Mouse (Mus musculus) intestine, embryonic 15.5 days (tissue): ENCODE measurements around the gene Plcb2. TPM values are rescaled to one million over a fixed set of nuclear protein-coding genes. Genes with fewer than 3 reads are reported as not detected.

Experiments
- ATAC-seq: fragments of 200-750 bp; cut with Nextera tagmentation; 2 replicates; pipeline ENCODE4 v1.8.0; 2017; ENCODE audit warnings: moderate TSS enrichment, moderate library complexity
- H3K27ac ChIP-seq: fragments of 300-500 bp; sonication (generic); 2 replicates; pipeline ENCODE4 v1.5.1; 2015; ENCODE audit warnings: mild to moderate bottlenecking, inconsistent platforms
- H3K27me3 ChIP-seq: fragments of 300-500 bp; sonication (generic); replicated peaks from 2 replicates; pipeline ENCODE4 v1.6.1; 2015; ENCODE audit warnings: inconsistent platforms
- H3K36me3 ChIP-seq: fragments of 300-500 bp; sonication (generic); 2 replicates; pipeline ENCODE4 v1.6.1; 2015; ENCODE audit warnings: inconsistent platforms
- H3K4me1 ChIP-seq: fragments of 300-500 bp; sonication (generic); replicated peaks from 2 replicates; pipeline ENCODE4 v1.6.1; 2015; ENCODE audit warnings: inconsistent platforms
- H3K4me2 ChIP-seq: fragments of 300-500 bp; sonication (generic); replicated peaks from 2 replicates; pipeline ENCODE4 v1.6.1; 2015; ENCODE audit warnings: mild to moderate bottlenecking, inconsistent platforms
- H3K4me3 ChIP-seq: fragments of 300-500 bp; sonication (generic); replicated peaks from 2 replicates; pipeline ENCODE4 v1.5.1; 2015; ENCODE audit warnings: inconsistent platforms
- H3K9ac ChIP-seq: fragments of 300-500 bp; sonication (generic); 2 replicates; pipeline ENCODE4 v1.6.1; 2015; ENCODE audit warnings: inconsistent platforms
- H3K9me3 ChIP-seq: fragments of 300-500 bp; sonication (generic); 2 replicates; pipeline ENCODE4 v1.6.1; 2016; ENCODE audit warnings: inconsistent platforms
- WGBS: fragments of 180-500 bp; shearing (Covaris S2); methylation state at CpG from one replicate; pipeline ENCODE4 v1.1.7; 2015; 5-methylcytosine and 5-hydroxymethylcytosine counted together
- polyA plus RNA-seq: library from polyadenylated mRNA; unstranded; fragments of >200 nt; fragmentation: Nextera tagmentation; extraction: Ambion mirVana; gene quantifications from 2 replicates; pipeline ENCODE4 v1.2.1, GENCODE M21; 2015

The Plcb2 gene
- polyA plus RNA-seq = 1.2 and 1.6 TPM in 2 replicates

GRCm38 (mm10) chr2:118728337-118728736, at the start of gene Plcb2:
Gene Plcb2, minus strand, starts transcription at chr2:118728438.
- peak; percentile 56 for ATAC-seq
- Histone ChIP-seq H3K27ac (peak within 1 kb of the TSS; percentile 70), H3K4me2 (peak within 1 kb of the TSS; percentile 46), H3K9me3 (no peaks in the 10 kb centered on the region), H3K27me3 (peaks cover 5% of the 10 kb centered on the region), H3K36me3 (no peaks in the 10 kb centered on the region), H3K9ac (no peak within 1 kb of the TSS), H3K4me3 (peak within 1 kb of the TSS; percentile 7), H3K4me1 (peaks cover 22% of the 10 kb centered on the region)
- WGBS = 13% methylated on average over 7 of the region's 7 CpGs

GRCm38 (mm10) chr2:118776295-118776694, 48.1 kb upstream of the Plcb2 start:
- H3K9me3 ChIP-seq = no peaks in the 10 kb centered on the region
- no peak overlapping the region for H3K9ac ChIP-seq
- H3K4me1 ChIP-seq = peaks cover 14% of the 10 kb centered on the region
- H3K4me2 ChIP-seq = no peak overlapping the region
- no peak overlapping the region for H3K4me3 ChIP-seq
- no peak overlapping the region for H3K27ac ChIP-seq
- ATAC-seq = no peak
- H3K36me3 ChIP-seq = no peaks in the 10 kb centered on the region
- no peaks in the 10 kb centered on the region for H3K27me3 ChIP-seq
- WGBS = 78% methylated on average over 2 of the region's 2 CpGs

- WGBS = 70% methylated on average over 4 of the region's 4 CpGs
- no peak for ATAC-seq
- H3K27me3 ChIP-seq = no peaks in the 10 kb centered on the region
- peaks cover 14% of the 10 kb centered on the region for H3K4me1 ChIP-seq
- no peaks in the 10 kb centered on the region for H3K9me3 ChIP-seq
- no peaks in the 10 kb centered on the region for H3K36me3 ChIP-seq
- H3K27ac ChIP-seq = no peak overlapping the region
- H3K4me3 ChIP-seq = no peak overlapping the region
- no peak overlapping the region for H3K9ac ChIP-seq
- no peak overlapping the region for H3K4me2 ChIP-seq
These were observed 47.6 kb upstream of the Plcb2 start for GRCm38 (mm10) chr2:118775846-118776245.

GRCm38 (mm10) chr2:118775396-118775795, 47.2 kb upstream of the Plcb2 start:
- no peak overlapping the region for H3K4me3 ChIP-seq
- 77% methylated on average over 1 of the region's 1 CpGs for WGBS
- no peaks in the 10 kb centered on the region for H3K9me3 ChIP-seq
- H3K4me2 ChIP-seq = no peak overlapping the region
- H3K36me3 ChIP-seq = no peaks in the 10 kb centered on the region
- ATAC-seq = no peak
- peaks cover 14% of the 10 kb centered on the region for H3K4me1 ChIP-seq
- no peak overlapping the region for H3K9ac ChIP-seq
- H3K27me3 ChIP-seq = no peaks in the 10 kb centered on the region
- H3K27ac ChIP-seq = no peak overlapping the region

- no peaks in the 10 kb centered on the region for H3K9me3 ChIP-seq
- peak; percentile 53 for ATAC-seq
- H3K4me2 ChIP-seq = peak overlapping the region; percentile 11; the same call in 1 of the 2 replicates
- no peak overlapping the region for H3K27ac ChIP-seq
- 57% methylated on average over 2 of the region's 2 CpGs for WGBS
- H3K36me3 ChIP-seq = no peaks in the 10 kb centered on the region
- H3K9ac ChIP-seq = no peak overlapping the region
- peaks cover 10% of the 10 kb centered on the region for H3K4me1 ChIP-seq
- no peaks in the 10 kb centered on the region for H3K27me3 ChIP-seq
- H3K4me3 ChIP-seq = no peak overlapping the region
These were observed 46.3 kb upstream of the Plcb2 start for GRCm38 (mm10) chr2:118774536-118774935.

GRCm38 (mm10) chr2:118772158-118772874, 44.1 kb upstream of the Plcb2 start, which contains the start of gene Phgr1:
Gene Phgr1, plus strand, starts transcription at chr2:118772769.
- Histone ChIP-seq H3K4me1 (peaks cover 6% of the 10 kb centered on the region; the same call in 1 of the 2 replicates), H3K9ac (no peak within 1 kb of the TSS), H3K4me2 (peak within 1 kb of the TSS; percentile 41), H3K4me3 (peak within 1 kb of the TSS; percentile 12; the same call in 1 of the 2 replicates), H3K27me3 (no peaks in the 10 kb centered on the region), H3K9me3 (no peaks in the 10 kb centered on the region), H3K27ac (peak within 1 kb of the TSS; percentile 67), H3K36me3 (no peaks in the 10 kb centered on the region)
- peak; percentile 93 for ATAC-seq
- WGBS = 75% methylated on average over 6 of the region's 6 CpGs

GRCm38 (mm10) chr2:118766041-118767033, 38.1 kb upstream of the Plcb2 start:
- Histone ChIP-seq H3K27ac (no peak overlapping the region), H3K9me3 (no peaks in the 10 kb centered on the region), H3K4me3 (no peak overlapping the region), H3K36me3 (no peaks in the 10 kb centered on the region), H3K9ac (no peak overlapping the region), H3K4me1 (peaks cover 31% of the 10 kb centered on the region), H3K4me2 (no peak overlapping the region), H3K27me3 (no peaks in the 10 kb centered on the region)
- WGBS = 75% methylated on average over 10 of the region's 10 CpGs
- ATAC-seq = no peak

GRCm38 (mm10) chr2:118764875-118765274, 36.6 kb upstream of the Plcb2 start:
- 83% methylated on average over 5 of the region's 5 CpGs for WGBS
- no peak overlapping the region for H3K4me2 ChIP-seq

GRCm38 (mm10) chr2:118764094-118764831, 36.0 kb upstream of the Plcb2 start:
- no peak overlapping the region for H3K27ac ChIP-seq
- H3K9me3 ChIP-seq = no peaks in the 10 kb centered on the region
- no peak overlapping the region for H3K4me3 ChIP-seq
- H3K36me3 ChIP-seq = no peaks in the 10 kb centered on the region
- H3K4me1 ChIP-seq = peaks cover 45% of the 10 kb centered on the region
- 29% methylated on average over 11 of the region's 11 CpGs for WGBS
- no peak overlapping the region for H3K9ac ChIP-seq
- no peak for ATAC-seq
- H3K4me2 ChIP-seq = no peak overlapping the region
- no peaks in the 10 kb centered on the region for H3K27me3 ChIP-seq

More at GRCm38 (mm10) chr2:118764875-118765274, 36.6 kb upstream of the Plcb2 start:
- Histone ChIP-seq H3K27ac (no peak overlapping the region), H3K36me3 (no peaks in the 10 kb centered on the region), H3K27me3 (no peaks in the 10 kb centered on the region), H3K4me3 (no peak overlapping the region), H3K4me1 (peaks cover 40% of the 10 kb centered on the region), H3K9me3 (no peaks in the 10 kb centered on the region), H3K9ac (no peak overlapping the region)
- ATAC-seq = no peak

GRCm38 (mm10) chr2:118763469-118763868, 35.2 kb upstream of the Plcb2 start:
- H3K9me3 ChIP-seq = no peaks in the 10 kb centered on the region
- WGBS = 64% methylated on average over 7 of the region's 7 CpGs
- no peak for ATAC-seq
- no peak overlapping the region for H3K4me3 ChIP-seq
- H3K36me3 ChIP-seq = no peaks in the 10 kb centered on the region
- H3K27ac ChIP-seq = 0 out of 2 replicates have a peak overlapping the region, but pooled peaks have one; percentile 93
- H3K4me2 ChIP-seq = no peak overlapping the region
- peaks cover 45% of the 10 kb centered on the region for H3K4me1 ChIP-seq
- H3K27me3 ChIP-seq = no peaks in the 10 kb centered on the region
- H3K9ac ChIP-seq = no peak overlapping the region

- H3K9me3 ChIP-seq = no peaks in the 10 kb centered on the region
- H3K27me3 ChIP-seq = no peaks in the 10 kb centered on the region
- ATAC-seq = peak; percentile 9; the same call in 1 of the 2 replicates
- 8% methylated on average over 10 of the region's 10 CpGs for WGBS
- H3K4me1 ChIP-seq = peaks cover 45% of the 10 kb centered on the region
- peak overlapping the region; percentile 13; the same call in 1 of the 2 replicates for H3K9ac ChIP-seq
- peak overlapping the region; percentile 22 for H3K4me3 ChIP-seq
- peak overlapping the region; percentile 93 for H3K27ac ChIP-seq
- H3K4me2 ChIP-seq = peak overlapping the region; percentile 62
- H3K36me3 ChIP-seq = no peaks in the 10 kb centered on the region
These were observed 34.5 kb upstream of the Plcb2 start for GRCm38 (mm10) chr2:118762784-118763148.
